Mouse (Mus musculus): ENCODE measurements at regions not wholly inside any gene's neighbourhood (a gene's known extent, or its start where the extent isn't known, plus 50 kb on each side); places are given as distances from the start of the nearest gene placed in this dataset.

DNA sequence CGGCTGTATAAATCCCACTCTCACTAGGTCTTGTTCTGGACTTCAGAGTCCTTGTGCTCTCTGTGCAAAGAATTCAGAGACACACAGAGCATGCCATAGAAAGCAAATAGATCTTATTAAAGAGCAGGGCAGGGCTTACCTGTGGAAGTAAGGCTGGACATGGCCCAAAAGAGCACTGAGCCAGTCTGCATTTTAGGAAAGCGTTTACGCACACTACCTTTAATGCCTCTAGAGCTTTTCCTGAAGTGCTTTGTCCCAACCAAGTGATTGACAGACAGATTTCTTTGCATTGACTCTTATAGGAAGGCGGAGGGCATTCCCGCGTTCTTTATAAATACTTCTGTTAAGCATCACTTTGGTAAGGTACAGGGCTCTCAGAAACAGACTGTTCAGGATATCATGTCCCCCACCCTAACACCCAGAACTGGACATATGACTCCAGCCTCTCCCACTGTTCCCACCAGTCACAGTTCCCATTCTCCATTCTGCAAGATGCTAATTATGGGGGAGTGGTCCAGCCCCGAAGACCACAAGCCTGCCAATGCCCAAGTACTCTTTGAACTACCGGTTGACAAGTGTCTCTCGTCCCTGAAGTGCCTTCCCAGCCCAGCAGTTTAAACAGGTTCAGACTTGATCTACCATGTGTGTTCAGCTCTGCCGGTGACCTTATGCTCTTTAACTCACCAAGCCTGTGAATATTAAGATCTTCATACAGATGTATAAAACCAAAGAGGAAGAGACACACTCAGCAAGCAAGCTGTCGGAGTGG is 369.7 kb downstream of the Etnk1 start:
- no peak for DNase-seq (ENCODE audit: low spot score)

- DNase-seq (ENCODE audit: low spot score): no peak
These were observed 380.4 kb downstream of the Etnk1 start for GRCm38 (mm10) chr6:143547406-143547903.

- DNase-seq (ENCODE audit: low spot score): no peak
These were observed 387.9 kb downstream of the Etnk1 start for GRCm38 (mm10) chr6:143554946-143555345.

DNA sequence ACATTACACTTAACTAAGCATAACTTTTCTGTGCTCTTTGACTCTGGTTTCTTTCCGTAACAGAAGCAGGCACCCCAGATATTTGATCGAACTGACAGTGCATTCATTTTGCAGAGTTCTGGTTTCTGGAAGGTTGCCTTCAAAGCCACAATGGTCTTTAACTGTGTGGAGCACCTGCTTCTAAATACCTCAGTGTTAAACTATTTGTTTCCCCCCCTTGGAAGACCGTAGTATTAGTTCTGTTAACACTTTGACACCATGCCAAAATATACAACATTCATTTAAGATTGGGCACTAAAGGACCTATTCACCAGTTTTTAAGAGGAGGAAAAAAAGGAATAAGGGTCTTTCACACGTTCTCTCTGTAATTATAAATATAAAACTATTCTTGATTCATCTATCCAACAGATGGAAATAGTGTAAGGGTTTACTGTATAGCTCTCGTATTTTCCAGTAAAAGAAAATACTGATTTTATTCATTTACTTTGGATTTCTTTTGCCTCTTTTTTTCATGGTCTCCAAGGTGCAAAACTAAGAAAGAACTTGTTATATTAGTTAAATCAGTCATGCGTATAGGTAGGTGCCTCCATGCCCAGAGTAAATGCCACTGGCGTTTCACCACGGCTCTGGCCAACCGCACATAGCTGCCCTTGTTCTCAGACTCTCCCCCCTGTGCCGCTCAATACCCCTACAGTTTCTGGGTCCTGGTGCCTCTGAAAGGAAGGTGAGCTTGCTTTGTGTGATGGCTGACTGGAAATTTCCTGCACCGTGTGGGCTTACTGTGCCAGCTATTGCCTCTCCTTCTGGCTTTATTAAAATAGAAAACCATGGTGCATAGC is 391.2 kb downstream of the Etnk1 start:
- no peak for DNase-seq (ENCODE audit: low spot score)

GRCm38 (mm10) chr6:143559316-143559715 is 392.3 kb downstream of the Etnk1 start:
- DNase-seq (ENCODE audit: low spot score): no peak

- no peak for DNase-seq (ENCODE audit: low spot score)
These were observed 394.5 kb downstream of the Etnk1 start for GRCm38 (mm10) chr6:143561316-143562088.

GRCm38 (mm10) chr6:143571356-143572115 is 404.5 kb downstream of the Etnk1 start:
- no peak for DNase-seq (ENCODE audit: low spot score)

GRCm38 (mm10) chr6:143579223-143579622 is 412.2 kb downstream of the Etnk1 start:
- DNase-seq (ENCODE audit: low spot score): no peak

- no peak for DNase-seq (ENCODE audit: low spot score)
These were observed 422.6 kb downstream of the Etnk1 start for GRCm38 (mm10) chr6:143589666-143590065.

GRCm38 (mm10) chr6:143590231-143590630 is 423.2 kb downstream of the Etnk1 start:
- no peak for DNase-seq (ENCODE audit: low spot score)

GRCm38 (mm10) chr6:143592490-143592889 is 425.5 kb downstream of the Etnk1 start:
- DNase-seq (ENCODE audit: low spot score): no peak

DNA sequence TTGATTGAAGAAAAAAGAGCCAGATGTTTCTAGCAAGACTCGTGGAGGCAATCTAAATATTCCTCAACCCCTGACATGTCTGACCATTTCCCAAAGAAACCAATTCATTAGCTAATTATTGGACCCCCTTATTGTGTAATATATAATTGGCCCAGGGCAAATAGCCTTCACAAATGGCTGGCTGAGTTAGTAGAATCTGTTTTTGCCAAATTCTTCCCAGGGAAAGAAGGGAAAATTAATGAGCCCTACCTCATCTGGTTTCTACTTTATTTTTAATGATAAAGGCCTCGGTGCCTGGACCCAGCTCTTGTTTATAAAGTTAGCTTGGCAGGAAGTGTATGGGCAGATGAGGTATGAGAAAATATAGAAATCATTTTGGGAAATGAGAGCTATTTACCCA is 428.5 kb downstream of the Etnk1 start:
- no peak for DNase-seq (ENCODE audit: low spot score)

DNA sequence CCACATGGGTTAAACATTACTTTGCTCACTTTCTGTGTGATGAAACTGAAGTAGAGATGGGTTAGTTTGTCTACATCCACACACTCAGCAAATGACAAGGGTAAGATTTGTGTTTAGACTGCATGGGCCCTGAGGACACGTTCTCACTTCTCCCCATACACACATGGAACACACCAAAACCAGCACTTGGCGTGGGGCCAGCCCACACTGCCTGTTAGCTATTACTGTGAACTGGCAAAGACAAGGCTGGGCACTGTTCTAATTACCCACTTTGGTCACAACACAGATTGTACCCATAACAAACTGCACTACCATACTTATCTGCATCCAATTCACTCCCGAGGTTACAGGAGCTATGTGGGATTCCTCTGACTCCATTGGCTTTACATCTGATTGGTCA is 430.4 kb downstream of the Etnk1 start:
- no peak for DNase-seq (ENCODE audit: low spot score)

DNA sequence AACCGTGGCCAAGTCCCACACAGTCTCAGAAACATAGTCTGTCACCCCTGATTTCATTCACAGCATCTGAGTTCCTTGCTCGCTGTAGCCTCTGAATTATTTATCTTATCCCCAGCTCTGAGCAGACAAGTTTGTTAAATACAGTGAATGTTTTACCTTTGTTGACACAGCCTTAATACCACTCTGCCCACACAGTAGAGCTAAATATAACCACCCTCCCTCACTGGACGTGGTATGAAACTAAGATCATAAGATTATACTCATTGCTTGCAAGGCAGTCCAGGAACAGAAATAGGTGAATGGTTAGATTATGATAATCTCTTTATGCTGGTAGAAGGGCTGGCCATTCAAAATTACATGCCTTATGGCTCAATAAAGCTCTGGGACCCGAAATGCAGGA is 431.9 kb downstream of the Etnk1 start:
- DNase-seq (ENCODE audit: low spot score): no peak

DNA sequence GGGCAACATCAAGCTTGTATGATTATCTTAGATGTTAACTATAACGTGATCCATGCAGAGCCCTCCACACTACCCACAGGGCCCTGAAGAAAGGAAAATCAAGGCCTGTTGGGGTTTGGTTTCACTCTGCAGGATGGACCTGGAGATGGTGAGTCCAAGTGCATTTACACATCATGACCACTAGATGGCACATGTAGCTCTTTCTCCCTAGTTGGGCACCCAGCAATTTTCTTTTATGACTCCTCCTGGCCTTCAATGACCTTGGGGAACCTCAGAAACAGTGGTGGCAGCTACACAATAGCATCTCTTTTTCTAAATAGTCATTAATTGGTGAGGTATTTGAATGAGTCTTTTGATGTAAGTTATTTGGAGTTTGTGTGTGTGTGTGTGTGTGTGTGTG is 442.1 kb downstream of the Etnk1 start:
- DNase-seq (ENCODE audit: low spot score): no peak

- no peak for DNase-seq (ENCODE audit: low spot score)
These were observed 445.9 kb downstream of the Etnk1 start for GRCm38 (mm10) chr6:143612966-143613365.

- no peak for DNase-seq (ENCODE audit: low spot score)
These were observed 447.5 kb downstream of the Etnk1 start for GRCm38 (mm10) chr6:143614431-143614987.

GRCm38 (mm10) chr6:143615361-143615760 is 448.3 kb downstream of the Etnk1 start:
- DNase-seq (ENCODE audit: low spot score): no peak

DNA sequence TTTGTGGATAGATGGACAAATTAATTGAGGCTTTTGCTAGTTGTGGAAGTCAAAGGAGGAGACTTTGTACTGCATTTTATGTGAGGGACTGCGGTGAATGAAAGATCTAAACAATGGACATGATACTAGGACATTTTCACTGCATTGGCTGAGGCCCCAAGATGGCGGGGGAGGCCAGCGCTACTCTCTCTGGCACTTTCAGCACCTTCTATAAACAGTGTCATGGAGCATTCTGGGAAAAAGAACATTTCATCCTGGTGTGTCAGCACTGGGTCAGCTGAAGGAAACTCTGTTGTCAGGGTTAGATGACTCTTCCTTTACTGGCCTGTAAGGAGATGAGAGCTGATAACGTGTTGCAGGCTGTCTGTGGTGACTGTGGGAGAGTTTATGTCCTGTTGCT is 449.4 kb downstream of the Etnk1 start:
- no peak for DNase-seq (ENCODE audit: low spot score)

DNA sequence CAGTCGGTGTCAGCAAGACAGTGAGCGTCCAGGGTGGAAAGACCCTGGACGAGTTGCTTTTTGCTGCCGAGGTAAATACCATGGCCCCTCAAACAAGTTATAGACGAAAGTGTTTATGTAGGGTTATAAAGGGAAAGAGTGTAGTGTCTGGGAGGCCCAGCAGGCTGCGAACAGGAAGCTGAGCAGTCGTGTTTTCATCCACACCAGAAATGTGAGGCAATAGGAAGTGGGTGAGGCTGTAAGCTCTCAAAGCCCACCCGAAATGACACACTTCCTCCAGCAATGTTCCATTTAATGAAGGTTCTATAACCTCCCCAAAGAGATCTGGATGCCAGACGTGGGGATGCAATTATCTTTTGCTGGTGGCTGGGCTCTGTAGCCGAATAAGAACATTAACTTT is 451.5 kb downstream of the Etnk1 start:
- no peak for DNase-seq (ENCODE audit: low spot score)

DNA sequence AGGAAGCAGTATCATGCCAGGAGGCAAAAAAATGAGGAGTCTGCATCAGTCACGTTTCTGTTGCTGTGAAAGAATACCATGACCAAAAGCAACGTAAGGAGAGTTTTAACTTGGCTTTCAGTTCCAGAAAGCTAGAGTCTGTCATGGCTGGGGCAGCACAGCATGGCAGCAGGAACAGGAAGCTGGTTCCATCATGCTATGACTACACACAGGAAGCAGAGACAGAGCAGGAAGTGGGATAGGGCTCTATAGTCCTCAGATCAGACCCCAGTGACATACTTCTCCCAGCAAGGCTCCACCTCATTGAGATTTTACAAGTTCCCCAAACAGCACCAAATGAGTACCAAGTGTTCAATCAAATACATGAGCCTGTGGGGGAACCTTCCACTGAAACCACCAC is 453.6 kb downstream of the Etnk1 start:
- no peak for DNase-seq (ENCODE audit: low spot score)
